Mouse (Mus musculus) layer of hippocampus, postnatal 25 days (tissue): ENCODE data around the gene Mcoln3. TPM values are rescaled to one million over a fixed set of nuclear protein-coding genes. Genes with fewer than 3 reads are reported as not detected.

Source experiments
- DNase-seq, 2 experiments: peaks; one replicate each; pipeline ENCODE4 v3.0.0; 2022; ENCODE audit warnings: mixed read lengths in 2 of 2, low spot score in 1 of 2; ENCODE audit errors: extremely low spot score in 1 of 2
- total RNA-seq, 2 experiments: library from RNA; stranded (reverse); gene quantifications; 2 replicates each; pipeline ENCODE4 v1.2.3; 2021

Gene Mcoln3
- total RNA-seq, 2 experiments from 2014 or later, result not detected

GRCm38 (mm10) chr3:146127205-146127604 lies 10.0 kb downstream of the Mcoln3 start:
- no peak for DNase-seq

GRCm38 (mm10) chr3:146134834-146135233 lies 17.6 kb downstream of the Mcoln3 start:
- DNase-seq, result no peak

- no peak for DNase-seq
Measured at GRCm38 (mm10) chr3:146135417-146135816, 18.2 kb downstream of the Mcoln3 start.

GRCm38 (mm10) chr3:146136422-146136821 lies 19.2 kb downstream of the Mcoln3 start:
- DNase-seq, result no peak

- DNase-seq, result no peak
Measured at GRCm38 (mm10) chr3:146140276-146140675, 23.0 kb downstream of the Mcoln3 start.

GRCm38 (mm10) chr3:146142523-146142922 lies 25.3 kb downstream of the Mcoln3 start:
- no peak for DNase-seq

- no peak for DNase-seq
Measured at GRCm38 (mm10) chr3:146145501-146145900, 28.3 kb downstream of the Mcoln3 start.

- no peak for DNase-seq
Measured at GRCm38 (mm10) chr3:146146131-146146530, 28.9 kb downstream of the Mcoln3 start.

GRCm38 (mm10) chr3:146149156-146150057 lies 32.2 kb downstream of the Mcoln3 start, which contains the start of gene Mcoln2:
TSS of gene Mcoln2 (plus strand) at chr3:146149833.
- DNase-seq, result no peak

GRCm38 (mm10) chr3:146150058-146150400 lies 32.8 kb downstream of the Mcoln3 start:
- DNase-seq, result no peak

GRCm38 (mm10) chr3:146150560-146150959 lies 33.3 kb downstream of the Mcoln3 start:
- no peak for DNase-seq

- no peak for DNase-seq
Measured at GRCm38 (mm10) chr3:146151328-146151727, 34.1 kb downstream of the Mcoln3 start.

- no peak for DNase-seq
Measured at GRCm38 (mm10) chr3:146151755-146152154, 34.5 kb downstream of the Mcoln3 start.

- DNase-seq, result no peak
Measured at GRCm38 (mm10) chr3:146152348-146152747, 35.1 kb downstream of the Mcoln3 start.

- DNase-seq, result no peak
Measured at GRCm38 (mm10) chr3:146152913-146153312, 35.7 kb downstream of the Mcoln3 start.

- no peak for DNase-seq
Measured at GRCm38 (mm10) chr3:146153862-146154611, 36.8 kb downstream of the Mcoln3 start.

- DNase-seq, result no peak
Measured at GRCm38 (mm10) chr3:146155628-146156576, 38.7 kb downstream of the Mcoln3 start.

GRCm38 (mm10) chr3:146156811-146157210 lies 39.6 kb downstream of the Mcoln3 start:
- DNase-seq, result no peak

- no peak for DNase-seq
Measured at GRCm38 (mm10) chr3:146158039-146158438, 40.8 kb downstream of the Mcoln3 start.

- no peak for DNase-seq
Measured at GRCm38 (mm10) chr3:146159360-146159759, 42.1 kb downstream of the Mcoln3 start.
